Mouse (Mus musculus) olfactory bulb, adult 2 months (tissue): ENCODE data around the gene Cd300lf.

ENCODE experiments used
- CTCF ChIP-seq: fragments of 200-500 bp; IDR thresholded peaks from 2 replicates; pipeline ENCODE4 v1.5.1; 2012; ENCODE audit warnings: low read depth, mild to moderate bottlenecking, low read length, moderate library complexity; ENCODE audit not compliant: insufficient read depth
- POLR2A ChIP-seq: fragments of 200-500 bp; IDR thresholded peaks from 2 replicates; pipeline ENCODE4 v1.6.1; 2012; ENCODE audit warnings: mild to moderate bottlenecking, low read depth, low read length, moderate library complexity; ENCODE audit not compliant: insufficient read depth

DNA sequence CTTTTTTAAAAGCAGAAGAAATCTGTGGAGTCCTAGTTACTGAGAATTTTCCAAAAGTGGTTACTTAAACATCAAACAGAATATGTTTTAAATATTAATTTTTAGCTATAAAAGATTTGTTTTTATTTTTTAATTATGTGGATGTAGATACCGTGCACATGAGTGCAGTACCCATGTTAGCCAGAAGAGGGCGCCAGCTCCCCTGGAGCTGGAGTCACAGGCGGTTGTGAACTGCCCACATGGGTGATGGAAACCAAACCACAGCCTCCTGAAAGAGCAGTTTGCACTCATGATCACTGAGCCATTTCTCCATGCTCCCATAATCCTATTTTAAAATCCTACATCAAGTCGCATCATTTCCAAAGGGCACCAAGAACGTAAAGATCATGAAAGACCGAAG lies 43.9 kb downstream of the Cd300lf start:
- TF ChIP-seq POLR2A (no peak), CTCF (peak; percentile 62; the same call in 1 of the 2 replicates)
